In the genomic region with DNA sequence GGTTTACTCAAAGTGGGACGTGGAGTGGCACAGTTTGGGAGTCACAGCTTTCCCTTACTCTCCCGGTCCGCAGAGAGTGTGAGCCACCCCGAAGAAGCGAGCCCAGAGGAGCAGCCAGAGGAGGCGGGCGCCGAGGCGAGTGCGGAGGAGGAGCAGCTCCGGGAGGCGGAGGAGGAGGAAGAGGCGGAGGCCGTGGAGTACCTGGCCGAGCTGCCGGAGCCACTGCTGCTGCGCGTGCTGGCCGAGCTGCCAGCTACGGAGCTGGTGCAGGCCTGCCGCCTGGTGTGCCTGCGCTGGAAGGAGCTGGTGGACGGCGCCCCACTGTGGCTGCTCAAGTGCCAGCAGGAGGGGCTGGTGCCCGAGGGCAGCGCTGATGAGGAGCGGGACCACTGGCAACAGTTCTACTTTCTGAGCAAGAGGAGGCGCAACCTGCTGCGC, we compare ENCODE assay signal across 8 mouse cellular contexts. TPM values are rescaled to one million over a fixed set of nuclear protein-coding genes. Genes with fewer than 3 reads are reported as not detected.
DNase-seq lines count a peak whose midpoint lies in the region; ATAC-seq lines count a peak whose summit lies in the region.

No protein-coding gene starts in this region.

- H3K36me3 ChIP-seq in intestine, embryonic 16.5 days (ENCODE audit: control insufficient read depth, insufficient read depth, low read length): no peaks in the 10 kb centered on the region
- no peaks in the 10 kb centered on the region for H3K36me3 ChIP-seq in midbrain, embryonic 10.5 days

- peak; percentile 88 for DNase-seq in embryo, embryonic 11 days
- peak; percentile 82 for DNase-seq in left cerebral cortex, postnatal 4 days
- peak; percentile 79 for DNase-seq in midbrain, embryonic 10.5 days (ENCODE audit: low spot score)
- DNase-seq in right cerebral cortex, postnatal 36 days (ENCODE audit: low spot score in 2 of 2): peak; percentile 75 to 76
- peak; percentile 50 for DNase-seq in yolk sac, embryonic 10.5 days (ENCODE audit: low spot score)

- no peaks in the 10 kb centered on the region for H3K9me3 ChIP-seq in intestine, embryonic 16.5 days (ENCODE audit: control insufficient read depth, low read length)
- H3K9me3 ChIP-seq in midbrain, embryonic 10.5 days (replicated peaks): no peaks in the 10 kb centered on the region

- peak overlapping the region; percentile 33 for H3K4me3 ChIP-seq in intestine, embryonic 16.5 days (ENCODE audit: low read length)
- H3K4me3 ChIP-seq in midbrain, embryonic 10.5 days: peak overlapping the region; percentile 49

- intact Hi-C loops in left cerebral cortex, postnatal 4 days (cut with DNase I): loop anchor here (2.0 kb wide), 1 partner anchor 49 kb away; no protein-coding TSS in a partner anchor

- peak; percentile 44 for ATAC-seq in activated CD4-positive, CD25-positive, alpha-beta regulatory T cell, adult 4 months
- ATAC-seq in granulocyte monocyte progenitor cell, adult 5-6 weeks (replicated peaks; ENCODE audit: poor library complexity, severe bottlenecking): peak; percentile 53
- peak; percentile 47 for ATAC-seq in intestine, embryonic 16.5 days

- under 1% methylated on average over 26 of the region's 29 CpGs for WGBS in intestine, embryonic 16.5 days
- WGBS in midbrain, embryonic 10.5 days: under 1% methylated on average over 29 of the region's 29 CpGs

- peak overlapping the region; percentile 40; the same call in 1 of the 2 replicates for H3K9ac ChIP-seq in intestine, embryonic 16.5 days (ENCODE audit: low read depth, low read length)

- peaks cover 13% of the 10 kb centered on the region for H3K4me1 ChIP-seq in intestine, embryonic 16.5 days (ENCODE audit: control insufficient read depth, insufficient read depth, low read length)
- peaks cover 66% of the 10 kb centered on the region for H3K4me1 ChIP-seq in midbrain, embryonic 10.5 days

- H3K4me2 ChIP-seq in intestine, embryonic 16.5 days (ENCODE audit: low read depth, low read length): peak overlapping the region; percentile 55

- peaks cover 66% of the 10 kb centered on the region for H3K27me3 ChIP-seq in intestine, embryonic 16.5 days (replicated peaks; ENCODE audit: control insufficient read depth, insufficient read depth, low read length)
- peaks cover 89% of the 10 kb centered on the region for H3K27me3 ChIP-seq in midbrain, embryonic 10.5 days (ENCODE audit: low read depth, poor library complexity, severe bottlenecking)

- no peak overlapping the region for H3K27ac ChIP-seq in intestine, embryonic 16.5 days (ENCODE audit: low read length)
- peak overlapping the region; percentile 33; the same call in 1 of the 2 replicates for H3K27ac ChIP-seq in midbrain, embryonic 10.5 days (replicated peaks)

RNA-seq across cellular contexts. Expression of gene Fbxo2, which starts 3.6 kb away (rescaled TPM):
- polyA plus RNA-seq in activated CD4-positive, CD25-positive, alpha-beta regulatory T cell, adult 4 months (2017; shearing (Covaris generic)): not detected
- total RNA-seq in granulocyte monocyte progenitor cell, adult 5-6 weeks (2014; fragmentation: Nextera tagmentation): not detected in 2 replicates
- total RNA-seq in granulocyte monocyte progenitor cell, adult 5-6 weeks (2017): not detected in 2 replicates
- polyA plus RNA-seq in intestine, embryonic 16.5 days (2015; fragmentation: Nextera tagmentation; extraction: Ambion mirVana): 0.34 and 0.64 TPM in 2 replicates
- total RNA-seq in left cerebral cortex, postnatal 4 days (2021): 10 to 100 TPM; 10.7 to 13.4 TPM
- polyA plus RNA-seq in midbrain, embryonic 10.5 days (2016; fragmentation: Nextera tagmentation; extraction: Ambion mirVana): 1.1 and 1.3 TPM in 2 replicates

RNA-seq across cellular contexts. Expression of gene Fbxo44, which starts 3.7 kb away (rescaled TPM):
- 1 to 10 TPM in 1 of 2 experiments, under 1 TPM in 1; 0.29 to 6.2 TPM for polyA plus RNA-seq in activated CD4-positive, CD25-positive, alpha-beta regulatory T cell, adult 4 months (2017; shearing (Covaris generic))
- total RNA-seq in granulocyte monocyte progenitor cell, adult 5-6 weeks (2014; fragmentation: Nextera tagmentation): 2.0 and 2.8 TPM in 2 replicates
- 0.26 and 2.1 TPM in 2 replicates for total RNA-seq in granulocyte monocyte progenitor cell, adult 5-6 weeks (2017)
- 6.8 and 7.3 TPM in 2 replicates for polyA plus RNA-seq in intestine, embryonic 16.5 days (2015; fragmentation: Nextera tagmentation; extraction: Ambion mirVana)
- total RNA-seq in left cerebral cortex, postnatal 4 days (2021): 10 to 100 TPM; 56.2 to 66.9 TPM
- polyA plus RNA-seq in midbrain, embryonic 10.5 days (2016; fragmentation: Nextera tagmentation; extraction: Ambion mirVana): 39.6 and 58.5 TPM in 2 replicates

RNA-seq across cellular contexts. Expression of gene Fbxo6, which starts 12.1 kb away (rescaled TPM):
- polyA plus RNA-seq in activated CD4-positive, CD25-positive, alpha-beta regulatory T cell, adult 4 months (2017; shearing (Covaris generic)): 10 to 100 TPM; 48.2 to 57.2 TPM
- total RNA-seq in granulocyte monocyte progenitor cell, adult 5-6 weeks (2014; fragmentation: Nextera tagmentation): 19.1 and 33.4 TPM in 2 replicates
- 5.6 and 13.8 TPM in 2 replicates for total RNA-seq in granulocyte monocyte progenitor cell, adult 5-6 weeks (2017)
- 22.7 and 23.8 TPM in 2 replicates for polyA plus RNA-seq in intestine, embryonic 16.5 days (2015; fragmentation: Nextera tagmentation; extraction: Ambion mirVana)
- total RNA-seq in left cerebral cortex, postnatal 4 days (2021): 10 to 100 TPM; 21.2 to 21.8 TPM
- 11.4 and 13.0 TPM in 2 replicates for polyA plus RNA-seq in midbrain, embryonic 10.5 days (2016; fragmentation: Nextera tagmentation; extraction: Ambion mirVana)

RNA-seq across cellular contexts. Expression of gene Draxin, which starts 33.5 kb away (rescaled TPM):
- polyA plus RNA-seq in activated CD4-positive, CD25-positive, alpha-beta regulatory T cell, adult 4 months (2017; shearing (Covaris generic)): under 1 TPM in 1 of 2 experiments, not detected in 1; 0.11 TPM
- total RNA-seq in granulocyte monocyte progenitor cell, adult 5-6 weeks (2014; fragmentation: Nextera tagmentation): not detected in 2 replicates
- 0.05 TPM in 1 of 2 replicates, not detected in the other for total RNA-seq in granulocyte monocyte progenitor cell, adult 5-6 weeks (2017)
- polyA plus RNA-seq in intestine, embryonic 16.5 days (2015; fragmentation: Nextera tagmentation; extraction: Ambion mirVana): 0.06 and 0.07 TPM in 2 replicates
- 10 to 100 TPM; 41.9 to 46.4 TPM for total RNA-seq in left cerebral cortex, postnatal 4 days (2021)
- 5.3 and 7.5 TPM in 2 replicates for polyA plus RNA-seq in midbrain, embryonic 10.5 days (2016; fragmentation: Nextera tagmentation; extraction: Ambion mirVana)

RNA-seq across cellular contexts. Expression of gene Mad2l2, which starts 33.8 kb away (rescaled TPM):
- 10 to 100 TPM; 39.2 to 48.2 TPM for polyA plus RNA-seq in activated CD4-positive, CD25-positive, alpha-beta regulatory T cell, adult 4 months (2017; shearing (Covaris generic))
- 27.7 and 36.6 TPM in 2 replicates for total RNA-seq in granulocyte monocyte progenitor cell, adult 5-6 weeks (2014; fragmentation: Nextera tagmentation)
- total RNA-seq in granulocyte monocyte progenitor cell, adult 5-6 weeks (2017): 4.3 and 10.0 TPM in 2 replicates
- polyA plus RNA-seq in intestine, embryonic 16.5 days (2015; fragmentation: Nextera tagmentation; extraction: Ambion mirVana): 29.3 and 30.1 TPM in 2 replicates
- 10 to 100 TPM; 53.0 to 55.4 TPM for total RNA-seq in left cerebral cortex, postnatal 4 days (2021)
- 72.6 and 85.2 TPM in 2 replicates for polyA plus RNA-seq in midbrain, embryonic 10.5 days (2016; fragmentation: Nextera tagmentation; extraction: Ambion mirVana)
